Mouse (Mus musculus): ENCODE results near the gene Runx2.

The Runx2 gene

GRCm38 (mm10) chr17:44577791-44578190 is 236.8 kb downstream of the Runx2 start:
- DNase-seq: no peak

DNA sequence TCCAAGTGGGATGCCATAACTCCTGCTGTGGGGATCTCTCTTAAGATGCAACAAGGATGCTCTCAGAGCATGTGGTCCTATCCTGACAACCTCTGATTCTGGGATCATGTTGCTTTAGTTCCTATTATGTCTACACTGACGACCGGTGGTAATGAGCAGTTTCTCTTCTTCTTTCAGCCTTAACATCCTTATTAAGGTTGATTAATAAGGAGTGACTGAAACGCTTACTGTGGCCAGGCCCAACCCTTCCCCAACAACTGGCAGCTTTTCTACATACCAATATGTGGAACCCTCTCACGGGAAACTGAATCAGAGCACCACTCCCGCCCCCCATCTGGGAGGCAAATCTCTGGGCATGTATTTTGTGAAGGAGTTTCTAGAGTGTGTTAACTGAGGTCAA is 243.7 kb downstream of the Runx2 start:
- no peak for DNase-seq

DNA sequence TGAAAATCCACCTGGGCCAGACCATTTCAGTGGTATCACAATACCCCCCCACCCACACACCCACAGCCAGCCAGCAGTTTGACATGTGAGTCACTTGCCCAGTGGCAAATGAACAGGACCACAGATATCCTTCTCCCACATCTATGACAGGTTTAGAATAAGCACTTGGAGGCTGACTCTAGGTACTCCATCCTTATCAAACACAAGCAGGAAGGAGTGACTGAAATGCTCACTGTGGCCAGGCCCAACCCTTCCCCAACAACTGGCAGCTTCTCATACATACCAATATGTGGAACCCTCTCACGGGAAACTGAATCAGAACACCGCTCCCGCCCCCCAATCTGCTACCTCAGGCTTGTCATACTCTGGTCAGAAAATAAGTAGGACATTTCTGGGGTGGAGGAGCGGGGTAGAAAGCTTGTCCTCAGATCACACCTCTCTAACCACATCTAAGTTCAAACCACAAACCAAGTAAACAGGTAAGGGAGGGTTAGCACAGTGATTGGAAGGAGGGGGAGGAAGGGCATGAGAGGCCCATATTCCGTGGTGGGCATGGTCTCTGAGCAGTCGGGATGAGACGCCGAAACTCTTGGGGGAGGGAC is 245.5 kb downstream of the Runx2 start:
- DNase-seq: no peak

- DNase-seq: no peak
Measured at GRCm38 (mm10) chr17:44566992-44567391, 247.6 kb downstream of the Runx2 start.

DNA sequence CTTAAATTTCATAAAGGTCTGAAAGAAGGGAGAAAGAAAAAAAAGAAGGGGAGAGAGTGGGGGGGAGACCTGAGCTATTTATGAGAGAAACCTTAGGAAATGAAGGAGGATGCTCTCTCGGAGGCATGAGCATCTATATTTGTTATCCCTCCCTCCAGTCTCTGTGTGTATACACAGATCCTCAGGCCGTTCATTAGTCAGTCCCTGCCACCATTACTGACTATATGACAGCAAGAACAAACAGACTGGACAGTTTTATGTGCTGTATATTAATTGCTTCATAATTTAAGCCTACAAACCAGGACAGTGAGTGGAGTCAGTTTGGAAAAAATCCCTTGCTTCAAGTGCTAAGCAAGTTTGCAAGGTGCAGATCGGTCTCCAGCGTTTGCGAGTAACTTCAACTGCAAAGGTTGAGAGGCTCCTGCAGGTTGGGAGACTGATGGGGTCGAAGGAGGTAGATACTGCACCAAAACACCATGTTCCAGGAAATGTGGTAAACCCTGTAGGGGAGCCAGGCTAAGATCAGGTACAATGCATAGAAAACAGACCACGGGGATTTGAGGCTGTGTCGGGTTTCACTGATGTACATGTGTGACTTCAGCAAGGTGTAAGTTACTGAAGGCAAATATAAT is 248.6 kb downstream of the Runx2 start:
- no peak for DNase-seq

DNA sequence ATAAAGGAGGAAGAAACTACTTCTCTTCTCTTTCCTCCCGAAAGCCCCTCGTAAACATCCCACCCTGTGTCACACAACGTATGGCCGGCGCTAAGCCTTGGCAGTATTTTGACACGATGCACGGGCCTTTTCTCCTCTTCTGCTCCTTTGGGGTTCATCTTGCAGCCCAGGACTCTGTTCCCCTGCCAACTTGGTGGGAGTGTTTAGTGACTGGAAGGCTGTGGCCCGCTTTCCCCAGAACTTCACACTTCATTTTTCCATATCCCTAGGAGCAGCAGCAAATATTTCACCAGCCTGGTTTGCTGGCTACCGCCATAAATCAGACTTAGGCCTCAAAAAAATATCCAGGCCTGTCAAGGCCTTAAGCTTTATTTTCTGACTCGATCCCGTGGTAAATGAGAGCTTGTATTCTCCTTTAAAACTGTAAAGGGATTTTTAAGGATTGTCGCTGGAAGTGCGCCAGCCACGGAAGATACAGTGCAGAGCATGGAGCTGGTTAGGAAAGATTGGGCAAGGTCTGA is 249.2 kb downstream of the Runx2 start:
- peak; percentile 13 for DNase-seq

GRCm38 (mm10) chr17:44564611-44565198 is 249.9 kb downstream of the Runx2 start:
- DNase-seq: no peak

DNA sequence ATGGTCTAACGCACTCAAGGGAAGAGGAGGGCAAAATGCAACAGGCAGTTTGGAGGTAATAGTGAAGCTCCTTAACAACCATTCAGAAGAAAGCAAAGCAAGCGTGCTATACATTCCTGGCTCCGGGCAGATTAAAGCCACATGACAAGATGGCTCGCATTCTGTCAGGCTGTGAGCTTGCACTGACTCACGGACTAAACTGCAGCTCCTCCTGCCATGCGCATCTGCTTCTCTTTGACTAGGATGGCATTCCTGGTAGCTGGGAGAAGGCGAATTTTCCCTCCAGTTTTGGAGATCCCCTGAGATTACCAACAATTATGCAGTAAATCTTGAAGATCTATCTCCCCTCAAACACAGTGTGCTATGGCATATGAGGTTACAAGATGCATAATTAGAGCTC is 254.6 kb downstream of the Runx2 start:
- no peak for DNase-seq

GRCm38 (mm10) chr17:44557199-44558111 is 257.1 kb downstream of the Runx2 start:
- no peak for DNase-seq

DNA sequence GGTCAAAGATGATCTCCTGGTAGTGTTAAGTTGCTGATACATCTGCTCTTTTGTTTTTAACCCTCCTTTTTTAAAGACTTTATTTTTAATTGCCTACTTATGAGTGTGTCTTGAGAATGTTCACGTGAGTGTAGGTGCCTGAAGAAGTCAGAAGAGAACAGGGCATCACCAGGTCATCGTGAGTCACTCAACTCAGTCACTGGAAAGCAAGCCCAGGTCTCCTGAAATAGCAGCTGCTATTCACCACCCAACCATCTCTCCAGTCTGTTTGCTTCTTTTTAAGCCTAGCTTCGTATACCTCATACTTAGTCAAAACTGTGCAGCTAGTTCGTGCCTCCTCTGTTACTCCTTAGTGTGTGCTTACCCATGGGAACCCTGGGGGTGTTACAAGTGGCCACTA is 259.7 kb downstream of the Runx2 start:
- no peak for DNase-seq

DNA sequence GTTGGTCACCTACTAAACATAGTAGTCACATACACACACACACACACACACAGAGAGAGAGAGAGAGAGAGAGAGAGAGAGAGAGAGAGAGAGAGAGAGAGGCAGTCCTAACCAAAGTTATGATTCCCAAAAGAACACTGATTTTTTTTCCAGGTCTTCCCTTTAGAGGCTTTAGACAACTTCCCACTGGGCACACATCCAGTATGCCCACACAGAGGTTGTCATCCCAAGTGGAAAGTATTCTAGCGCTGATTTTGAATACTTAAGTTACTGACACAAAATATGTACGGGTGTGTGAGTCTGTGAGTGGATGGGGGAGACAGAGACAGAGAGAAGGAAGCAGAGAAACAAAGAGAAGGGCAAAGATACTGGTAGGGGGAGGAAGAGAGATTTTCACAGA is 265.0 kb downstream of the Runx2 start:
- no peak for DNase-seq

DNA sequence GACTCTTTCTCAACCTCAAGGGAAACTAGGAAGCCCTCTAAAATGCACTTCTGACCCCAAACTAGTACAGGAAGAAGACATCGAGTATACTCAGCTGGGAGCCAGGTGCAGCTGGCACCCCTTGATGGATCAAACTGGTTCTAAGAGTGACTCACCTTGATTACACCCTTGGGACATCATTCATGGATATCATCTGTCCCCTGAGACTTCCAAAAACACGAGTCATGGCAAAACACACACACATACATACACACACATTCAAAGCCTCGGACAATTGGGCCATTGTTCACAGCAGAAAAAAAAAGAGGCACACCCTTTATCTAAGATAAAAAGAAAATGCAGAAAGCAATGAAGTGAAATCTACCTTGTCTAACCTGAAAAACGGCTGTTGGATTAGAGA is 266.7 kb downstream of the Runx2 start:
- no peak for DNase-seq

DNA sequence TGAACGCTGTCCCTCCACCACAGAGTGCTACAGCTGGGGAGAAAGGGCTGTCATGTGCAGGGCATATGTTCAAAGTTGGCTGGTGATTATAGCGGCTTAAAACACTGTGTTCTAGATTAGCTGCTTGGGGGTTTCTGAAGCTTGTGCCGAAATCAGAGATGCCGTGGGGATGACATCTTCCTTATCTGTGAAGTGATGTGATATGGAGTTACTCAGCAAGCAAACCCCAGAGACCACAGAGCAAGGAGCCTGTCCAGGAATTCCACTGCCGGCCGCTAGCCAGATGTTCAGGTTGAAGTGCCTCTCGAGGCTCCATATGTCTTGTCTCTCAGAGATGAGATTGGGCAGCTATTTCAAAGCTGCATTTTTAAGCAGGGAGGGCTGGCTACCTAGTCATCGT is 267.8 kb downstream of the Runx2 start:
- no peak for DNase-seq

DNA sequence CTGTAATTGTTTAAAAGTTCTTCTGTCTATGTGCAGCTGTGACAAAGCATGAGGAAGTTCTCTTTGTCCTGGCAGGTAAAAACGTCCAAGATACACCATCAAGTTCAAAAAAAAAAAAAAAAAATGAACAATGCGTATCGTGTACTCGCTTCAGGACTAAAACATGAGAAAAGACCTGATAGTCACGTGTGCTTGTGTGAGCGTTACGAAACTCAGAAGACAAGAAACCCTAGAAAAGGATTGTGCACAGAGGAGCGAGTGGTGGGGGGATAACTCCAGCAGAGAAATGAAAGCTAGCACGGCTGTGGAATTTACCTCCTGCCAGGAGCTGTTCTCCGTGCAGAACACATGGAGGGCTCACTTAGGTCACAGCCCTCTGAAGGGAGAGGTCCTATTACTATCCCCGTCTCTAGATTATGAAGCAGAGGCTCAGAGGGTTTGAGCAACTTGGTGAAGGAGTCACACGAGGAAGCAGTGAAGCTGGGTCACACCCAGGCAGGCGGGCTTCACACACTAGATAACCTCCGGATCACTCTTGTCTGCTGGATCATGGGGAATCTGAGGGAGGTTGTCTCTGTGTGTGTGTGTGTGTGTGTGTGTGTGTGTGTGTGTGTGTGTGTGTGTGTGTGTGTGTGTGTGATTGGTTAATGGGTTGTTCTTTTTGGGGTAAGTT is 269.3 kb downstream of the Runx2 start:
- no peak for DNase-seq

- no peak for DNase-seq
Measured at GRCm38 (mm10) chr17:44542706-44543105, 271.9 kb downstream of the Runx2 start.

GRCm38 (mm10) chr17:44540699-44541098 is 273.9 kb downstream of the Runx2 start:
- DNase-seq: no peak

DNA sequence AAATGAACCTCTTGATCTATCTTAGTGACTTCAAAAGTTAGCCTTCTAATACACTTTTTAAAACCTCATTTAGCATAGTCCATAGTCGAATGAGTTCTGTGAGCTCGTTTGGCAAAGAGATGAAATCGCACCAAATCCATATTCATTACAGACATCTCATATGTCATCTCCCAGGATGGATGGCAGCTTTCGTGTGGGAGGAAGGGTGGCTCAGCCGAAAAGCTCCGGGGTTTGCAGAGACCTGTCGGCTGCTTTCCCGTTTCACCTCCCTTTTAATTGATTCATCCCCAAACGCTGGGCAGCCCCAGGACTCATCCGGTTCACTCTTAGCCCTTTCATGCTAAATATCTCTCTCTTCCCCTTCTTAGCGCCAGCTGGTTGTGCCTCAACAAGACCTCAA is 275.7 kb downstream of the Runx2 start:
- no peak for DNase-seq

DNA sequence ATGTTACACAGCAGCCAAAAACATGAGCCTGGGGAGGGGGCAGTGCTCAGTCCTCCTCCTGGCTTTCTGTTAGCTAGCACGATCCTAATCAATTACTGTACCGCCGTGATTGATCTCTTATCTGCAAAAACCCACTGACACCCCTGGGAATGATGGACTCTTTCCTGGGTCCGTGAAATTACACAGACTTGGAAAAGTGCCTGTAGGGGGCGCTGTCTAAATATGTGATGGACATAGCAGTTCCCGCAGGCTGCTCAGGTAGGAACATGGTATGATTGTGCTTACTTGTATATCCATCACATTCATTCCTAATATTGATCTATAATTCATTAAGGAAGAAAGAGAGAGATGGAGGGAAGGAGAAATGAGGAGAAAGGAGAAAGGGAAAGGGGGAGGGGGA is 284.6 kb downstream of the Runx2 start:
- DNase-seq: no peak

- DNase-seq: no peak
Measured at GRCm38 (mm10) chr17:44528617-44529016, 286.0 kb downstream of the Runx2 start.

DNA sequence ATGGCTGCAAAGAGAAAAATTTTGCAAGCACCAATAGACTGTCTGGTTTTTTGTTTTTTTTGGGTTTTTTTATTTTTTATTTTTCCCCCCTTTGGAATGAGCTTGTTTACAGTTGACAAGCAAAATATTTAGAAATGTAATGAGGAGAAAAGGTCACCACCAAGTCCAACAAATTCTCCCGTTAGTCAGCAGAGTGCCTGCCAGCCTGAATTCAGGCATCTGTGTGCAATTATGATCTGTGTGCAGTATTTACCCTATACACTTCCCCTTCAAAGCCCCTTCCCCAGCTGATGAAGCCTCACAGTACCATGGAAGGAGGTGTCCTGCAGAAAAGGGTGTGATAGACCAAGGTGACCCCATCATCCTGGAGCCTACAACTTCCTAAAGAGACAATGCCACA is 290.5 kb downstream of the Runx2 start:
- DNase-seq: no peak

DNA sequence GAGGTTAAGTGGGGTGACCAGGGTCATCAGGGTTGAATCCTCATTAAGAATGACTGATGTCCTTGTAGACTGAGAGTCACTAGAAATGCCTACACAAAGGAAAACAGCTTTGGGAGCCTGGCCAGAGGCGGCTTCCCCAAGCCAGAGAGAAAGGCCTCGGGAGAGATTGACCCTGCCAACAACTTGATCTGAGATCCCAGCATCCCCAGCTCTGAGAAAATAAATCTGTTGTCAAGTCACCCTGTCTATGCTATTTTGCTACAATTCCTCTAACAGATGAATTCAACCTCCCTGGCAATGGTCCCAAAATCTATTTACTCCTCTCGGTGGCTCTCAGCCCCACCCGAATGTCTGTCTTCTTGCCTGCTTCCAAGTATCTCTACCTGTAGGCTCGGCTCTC is 291.7 kb downstream of the Runx2 start:
- DNase-seq: no peak

DNA sequence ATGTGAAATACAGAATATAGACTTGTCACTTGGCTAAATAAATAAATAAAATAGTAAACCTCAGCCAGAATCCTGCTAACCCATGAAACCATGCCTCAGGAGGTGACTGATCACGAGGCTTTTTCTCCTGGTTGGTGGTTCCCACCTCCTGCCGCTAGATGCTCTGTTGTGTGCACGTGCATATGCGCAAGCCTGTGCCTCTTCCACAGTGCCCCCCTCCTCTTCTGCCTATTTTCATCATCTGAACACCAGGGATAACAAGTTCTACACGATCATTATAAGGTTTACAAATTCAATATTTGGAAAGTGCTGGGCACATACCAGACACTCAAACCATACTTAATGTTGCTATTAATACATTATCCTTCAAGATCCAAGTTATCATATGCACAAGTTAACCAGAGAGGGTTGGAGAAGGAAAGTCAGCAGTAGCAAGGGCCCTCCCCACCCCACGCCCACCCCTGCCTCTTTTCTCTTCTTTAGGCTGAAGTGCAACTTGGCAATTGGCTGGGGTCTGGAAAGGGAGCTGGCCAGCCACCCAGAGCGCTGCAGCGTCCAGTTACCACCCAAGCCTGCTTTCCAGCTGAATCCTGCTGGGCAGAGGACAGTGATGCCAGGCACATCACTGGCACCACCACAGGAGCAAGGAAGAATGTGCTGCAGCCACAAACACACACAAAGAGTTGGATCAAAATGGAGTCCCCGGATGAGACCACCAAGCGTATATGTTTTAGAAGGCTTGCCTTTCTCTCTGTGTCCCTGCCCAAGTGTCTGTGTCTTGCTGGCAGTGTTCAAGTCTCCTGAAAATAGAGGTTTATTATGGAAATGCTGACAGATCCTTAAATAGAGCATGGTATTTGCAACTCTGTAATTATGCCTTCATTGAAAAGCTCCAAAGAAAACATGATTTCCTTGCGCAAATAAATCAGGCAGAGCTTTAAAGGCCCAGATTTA is 294.2 kb downstream of the Runx2 start:
- no peak for DNase-seq

All from liver (tissue).